Mouse (Mus musculus) kidney, adult 2 months (tissue): ENCODE data around the gene Gpx1. TPM values are rescaled to one million over a fixed set of nuclear protein-coding genes. Genes with fewer than 3 reads are reported as not detected.

Source experiments
- DNase-seq: peaks from one replicate; pipeline ENCODE4 v3.0.0; 2021
- H3K27ac ChIP-seq: fragments of 200-500 bp; 2 replicates; pipeline ENCODE4 v1.5.1; 2012; ENCODE audit warnings: low read depth, low read length, control low read depth, inconsistent platforms; ENCODE audit not compliant: insufficient read depth
- H3K27me3 ChIP-seq: fragments of 200-500 bp; replicated peaks from 2 replicates; pipeline ENCODE4 v1.6.1; 2012; ENCODE audit warnings: mild to moderate bottlenecking, moderate library complexity, low read length, inconsistent platforms; ENCODE audit not compliant: control insufficient read depth, insufficient read depth
- H3K36me3 ChIP-seq: fragments of 200-500 bp; 2 replicates; pipeline ENCODE4 v1.6.1; 2012; ENCODE audit warnings: mild to moderate bottlenecking, moderate library complexity, low read length, inconsistent platforms; ENCODE audit not compliant: control insufficient read depth, insufficient read depth
- H3K4me1 ChIP-seq: fragments of 200-500 bp; 2 replicates; pipeline ENCODE4 v1.6.1; 2011; ENCODE audit warnings: low read length; ENCODE audit not compliant: control insufficient read depth, insufficient read depth
- H3K4me3 ChIP-seq: fragments of 200-500 bp; 2 replicates; pipeline ENCODE4 v1.5.1; 2011; ENCODE audit warnings: mild to moderate bottlenecking, low read depth, low read length, control low read depth; ENCODE audit not compliant: insufficient read depth
- CTCF ChIP-seq: fragments of 200-500 bp; conservative IDR thresholded peaks from 2 replicates; pipeline ENCODE4 v1.5.1; 2011; ENCODE audit warnings: low read depth, mild to moderate bottlenecking, control low read depth, low read length, moderate library complexity, mixed read lengths; ENCODE audit not compliant: insufficient read depth, insufficient read length
- POLR2A ChIP-seq: fragments of 200-500 bp; IDR thresholded peaks from one replicate; pipeline ENCODE4 v1.6.1; 2011; ENCODE audit warnings: low read depth, low read length, control low read depth
- WGBS: fragments of 180-500 bp; shearing (Covaris S2); methylation state at CpG from one replicate; pipeline ENCODE4 v1.1.7; 2018; 5-methylcytosine and 5-hydroxymethylcytosine counted together
- polyA plus RNA-seq: library from polyadenylated mRNA; depleted of rRNA; stranded (reverse); fragments of >200 nt; gene quantifications from 2 replicates; pipeline ENCODE4 v1.2.3, GENCODE M21; 2012; rRNA removed

The Gpx1 gene
- polyA plus RNA-seq, 1 experiment, result 5,487 TPM

- no peak for DNase-seq
- Histone ChIP-seq H3K36me3 (peaks cover 3% of the 10 kb centered on the region), H3K4me3 (no peak overlapping the region), H3K27ac (no peak overlapping the region), H3K4me1 (no peaks in the 10 kb centered on the region; the same call in 1 of the 2 replicates), H3K27me3 (no peaks in the 10 kb centered on the region)
- WGBS, result 97% methylated on average over 9 of the region's 9 CpGs
- TF ChIP-seq POLR2A, result no peak
- TF ChIP-seq CTCF, result no peak
Measured at GRCm38 (mm10) chr9:108381382-108381781, 42.7 kb downstream of the Gpx1 start.

GRCm38 (mm10) chr9:108385006-108385405, 46.3 kb downstream of the Gpx1 start:
- peaks cover 3% of the 10 kb centered on the region; the same call in 1 of the 2 replicates for H3K4me1 ChIP-seq
- 56% methylated on average over 7 of the region's 7 CpGs for WGBS
- H3K4me3 ChIP-seq, result no peak overlapping the region
- H3K27me3 ChIP-seq, result no peaks in the 10 kb centered on the region
- DNase-seq, result peak; percentile 84
- no peak overlapping the region for H3K27ac ChIP-seq
- TF ChIP-seq POLR2A, result no peak
- no peak for TF ChIP-seq CTCF
- peaks cover 3% of the 10 kb centered on the region; the same call in 1 of the 2 replicates for H3K36me3 ChIP-seq

- no peaks in the 10 kb centered on the region for H3K27me3 ChIP-seq
- DNase-seq, result no peak
- WGBS, result 79% methylated on average over 4 of the region's 4 CpGs
- H3K36me3 ChIP-seq, result peaks cover 4% of the 10 kb centered on the region; the same call in 1 of the 2 replicates
- TF ChIP-seq CTCF (no peak), POLR2A (no peak)
- H3K4me1 ChIP-seq, result peaks cover 3% of the 10 kb centered on the region; the same call in 1 of the 2 replicates
- no peak overlapping the region for H3K27ac ChIP-seq
- H3K4me3 ChIP-seq, result no peak overlapping the region
Measured at GRCm38 (mm10) chr9:108386816-108387215, 48.1 kb downstream of the Gpx1 start.

GRCm38 (mm10) chr9:108388601-108389000, 49.9 kb downstream of the Gpx1 start:
- DNase-seq, result peak; percentile 62
- H3K4me1 ChIP-seq, result peaks cover 3% of the 10 kb centered on the region; the same call in 1 of the 2 replicates
- TF ChIP-seq POLR2A (no peak), CTCF (no peak)

GRCm38 (mm10) chr9:108389220-108389619, 50.5 kb downstream of the Gpx1 start:
- H3K4me1 ChIP-seq, result peaks cover 3% of the 10 kb centered on the region; the same call in 1 of the 2 replicates
- H3K4me3 ChIP-seq, result no peak overlapping the region
- H3K27me3 ChIP-seq, result no peaks in the 10 kb centered on the region
- TF ChIP-seq POLR2A (no peak), CTCF (no peak)
- H3K36me3 ChIP-seq, result peaks cover 1% of the 10 kb centered on the region; the same call in 1 of the 2 replicates
- peak; percentile 71 for DNase-seq
- WGBS, result 53% methylated on average over 6 of the region's 6 CpGs
- no peak overlapping the region for H3K27ac ChIP-seq

More at GRCm38 (mm10) chr9:108388601-108389000, 49.9 kb downstream of the Gpx1 start:
- 0 out of 2 replicates have a peak overlapping the region, but pooled peaks have one; percentile 14 for H3K27ac ChIP-seq
- no peak overlapping the region for H3K4me3 ChIP-seq
- peaks cover 1% of the 10 kb centered on the region; the same call in 1 of the 2 replicates for H3K36me3 ChIP-seq
- WGBS, result 62% methylated on average over 10 of the region's 10 CpGs
- no peaks in the 10 kb centered on the region for H3K27me3 ChIP-seq

Other genes starting within 250 kb of the Gpx1 start
- gene Apeh, start 244.3 kb upstream of the Gpx1 start, polyA plus RNA-seq, result 299 and 327 TPM in 2 replicates
- gene Bsn, start 148.5 kb upstream of the Gpx1 start, polyA plus RNA-seq, result 0.15 and 0.17 TPM in 2 replicates
- gene Dag1, start 74.9 kb upstream of the Gpx1 start, polyA plus RNA-seq, result 66.8 and 67.2 TPM in 2 replicates
- gene Nicn1, start 48.5 kb upstream of the Gpx1 start, polyA plus RNA-seq, result 38.9 and 39.3 TPM in 2 replicates
- 77.5 and 84.2 TPM in 2 replicates for gene Amt, start 42.0 kb upstream of the Gpx1 start, polyA plus RNA-seq
- gene Rhoa, start 32.8 kb upstream of the Gpx1 start, polyA plus RNA-seq, result 125 and 179 TPM in 2 replicates
- 53.0 and 55.3 TPM in 2 replicates for gene Tcta, start 32.7 kb upstream of the Gpx1 start, polyA plus RNA-seq
- gene Usp4, start 8.9 kb downstream of the Gpx1 start, polyA plus RNA-seq, result 68.6 and 74.1 TPM in 2 replicates
- 0.22 and 0.50 TPM in 2 replicates for gene 1700102P08Rik, start 53.9 kb downstream of the Gpx1 start, polyA plus RNA-seq
- gene Ccdc36, start 89.6 kb downstream of the Gpx1 start, polyA plus RNA-seq, result not detected in 2 replicates
- gene BC048562, start 97.6 kb downstream of the Gpx1 start, polyA plus RNA-seq, result not detected in 2 replicates
- gene Ccdc71, start 121.6 kb downstream of the Gpx1 start, polyA plus RNA-seq, result 26.0 and 33.5 TPM in 2 replicates
- 35.0 and 35.8 TPM in 2 replicates for gene Klhdc8b, start 122.7 kb downstream of the Gpx1 start, polyA plus RNA-seq
- 80.4 and 89.1 TPM in 2 replicates for gene Lamb2, start 140.8 kb downstream of the Gpx1 start, polyA plus RNA-seq
- gene Usp19, start 151.7 kb downstream of the Gpx1 start, polyA plus RNA-seq, result 107 and 137 TPM in 2 replicates
- gene Qars, start 168.8 kb downstream of the Gpx1 start, polyA plus RNA-seq, result 175 and 188 TPM in 2 replicates
- gene Qrich1, start 177.9 kb downstream of the Gpx1 start, polyA plus RNA-seq, result 76.3 and 85.5 TPM in 2 replicates
- gene Impdh2, start 221.4 kb downstream of the Gpx1 start, polyA plus RNA-seq, result 52.3 and 60.0 TPM in 2 replicates
- 64.7 and 74.3 TPM in 2 replicates for gene Ndufaf3, start 228.5 kb downstream of the Gpx1 start, polyA plus RNA-seq
- 220 and 295 TPM in 2 replicates for gene Dalrd3, start 231.0 kb downstream of the Gpx1 start, polyA plus RNA-seq
- 31.0 and 34.4 TPM in 2 replicates for gene Wdr6, start 239.8 kb downstream of the Gpx1 start, polyA plus RNA-seq